Mouse (Mus musculus) spleen, adult 12 weeks (tissue): ENCODE data around the gene Slc46a1.
A peak's percentile ranks its signal among the peaks of the same experiment; 100 is the strongest.

ENCODE experiments used
- DNase-seq: peaks from one replicate; pipeline ENCODE4 v3.0.0; 2022; ENCODE audit warnings: low spot score

Slc46a1 gene

GRCm38 (mm10) chr11:78502909-78503650 is 37.6 kb downstream of the Slc46a1 start, which contains the start of gene Sebox:
TSS of gene Sebox (plus strand) at chr11:78503447.
- no peak for DNase-seq

GRCm38 (mm10) chr11:78505430-78505829 is 39.9 kb downstream of the Slc46a1 start:
- DNase-seq = no peak

- DNase-seq = no peak
Measured at GRCm38 (mm10) chr11:78509148-78509547, 43.7 kb downstream of the Slc46a1 start.

GRCm38 (mm10) chr11:78512025-78512957 is 46.8 kb downstream of the Slc46a1 start, which contains the start of the genes Tmem199 and Poldip2:
TSS of gene Tmem199 (minus strand) at chr11:78512172.
TSS of gene Poldip2 (plus strand) at chr11:78512193.
- DNase-seq = peak; percentile 76

- DNase-seq = no peak
Measured at GRCm38 (mm10) chr11:78513106-78513790, 47.8 kb downstream of the Slc46a1 start.

- DNase-seq = no peak
Measured at GRCm38 (mm10) chr11:78515549-78516325, 50.2 kb downstream of the Slc46a1 start.

- no peak for DNase-seq
Measured at GRCm38 (mm10) chr11:78518931-78519330, 53.4 kb downstream of the Slc46a1 start.
